Mouse (Mus musculus) frontal cortex, postnatal 10 days (tissue): ENCODE measurements at regions not wholly inside any gene's neighbourhood (a gene's known extent, or its start where the extent isn't known, plus 50 kb on each side); places are given as distances from the start of the nearest gene placed in this dataset.

Experiments used
- DNase-seq, 2 experiments: peaks; one replicate each; pipeline ENCODE4 v3.0.0; 2022; ENCODE audit warnings: low spot score in 2 of 2, mixed read lengths in 1 of 2

- no peak for DNase-seq
Measured at GRCm38 (mm10) chr9:87649015-87649978, 81.8 kb downstream of the Tbx18 start.

- no peak for DNase-seq
Measured at GRCm38 (mm10) chr9:87648317-87648716, 82.7 kb downstream of the Tbx18 start.

- DNase-seq: no peak
Measured at GRCm38 (mm10) chr9:87645032-87645431, 86.0 kb downstream of the Tbx18 start.

GRCm38 (mm10) chr9:87633863-87634630, 97.0 kb downstream of the Tbx18 start:
- DNase-seq: no peak

GRCm38 (mm10) chr9:87626432-87626831, 104.6 kb downstream of the Tbx18 start:
- no peak for DNase-seq

GRCm38 (mm10) chr9:87618238-87618673, 112.8 kb downstream of the Tbx18 start:
- DNase-seq: no peak

- no peak for DNase-seq
Measured at GRCm38 (mm10) chr9:87607878-87608631, 123.0 kb downstream of the Tbx18 start.

- no peak for DNase-seq
Measured at GRCm38 (mm10) chr9:87575591-87575990, 155.5 kb downstream of the Tbx18 start.

GRCm38 (mm10) chr9:87574250-87574864, 156.7 kb downstream of the Tbx18 start:
- DNase-seq: no peak

GRCm38 (mm10) chr9:87563244-87563643, 167.8 kb downstream of the Tbx18 start:
- DNase-seq: no peak

GRCm38 (mm10) chr9:87562796-87563195, 168.3 kb downstream of the Tbx18 start:
- DNase-seq: no peak

- no peak for DNase-seq
Measured at GRCm38 (mm10) chr9:87557841-87558240, 173.2 kb downstream of the Tbx18 start.

- no peak for DNase-seq
Measured at GRCm38 (mm10) chr9:87556953-87557394, 174.1 kb downstream of the Tbx18 start.

- DNase-seq: no peak
Measured at GRCm38 (mm10) chr9:87556552-87556951, 174.5 kb downstream of the Tbx18 start.

GRCm38 (mm10) chr9:87533182-87533581, 197.9 kb downstream of the Tbx18 start:
- no peak for DNase-seq

GRCm38 (mm10) chr9:87529908-87530307, 201.2 kb downstream of the Tbx18 start:
- DNase-seq: no peak

- DNase-seq: no peak
Measured at GRCm38 (mm10) chr9:87524890-87525684, 206.0 kb downstream of the Tbx18 start.

GRCm38 (mm10) chr9:87510683-87511082, 220.4 kb downstream of the Tbx18 start:
- DNase-seq: no peak

GRCm38 (mm10) chr9:87504673-87505385, 226.2 kb downstream of the Tbx18 start:
- no peak for DNase-seq

- DNase-seq: no peak
Measured at GRCm38 (mm10) chr9:87464141-87464540, 208.8 kb upstream of the Cep162 start.
